Mouse (Mus musculus) frontal cortex, postnatal 36 days (tissue): ENCODE data around the gene Zfp36l3.
"Not testable (repeated sequence)": the region's sequence is repeated elsewhere in the genome, so short reads cannot be mapped to it uniquely, and the experiment has no call there.

ENCODE experiments used
- DNase-seq, 2 experiments: peaks; one replicate each; pipeline ENCODE4 v3.0.0; 2022; ENCODE audit warnings: low spot score in 2 of 2

Zfp36l3 gene

DNA sequence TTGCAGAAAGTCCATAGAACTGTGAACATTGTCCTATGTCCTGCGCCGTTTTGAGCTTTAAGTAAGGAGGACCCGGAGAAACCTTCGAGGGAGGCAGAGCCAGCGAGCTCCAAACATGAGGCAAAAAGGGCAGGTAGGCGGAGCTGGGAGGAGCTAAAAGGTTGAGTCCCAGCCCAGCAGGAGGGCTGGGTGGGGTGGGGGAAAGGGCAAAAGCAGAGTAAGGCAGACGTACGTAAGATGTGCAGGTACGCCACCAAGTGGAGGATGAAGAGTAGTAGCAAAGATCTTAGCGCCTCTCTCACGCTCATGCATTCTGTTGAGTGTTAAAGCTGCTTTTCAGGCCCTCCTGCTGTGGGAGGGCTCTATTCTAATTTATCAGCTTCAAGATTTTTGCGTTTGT lies at the start of gene Zfp36l3:
TSS of gene Zfp36l3 (minus strand) at position 119 of the 400 bp plus-strand sequence.
- no peak for DNase-seq

GRCm38 (mm10) chrX:53799074-53799473 lies 22.9 kb upstream of the Zfp36l3 start:
- peak in 1 of 2 experiments; percentile 2 for DNase-seq

DNA sequence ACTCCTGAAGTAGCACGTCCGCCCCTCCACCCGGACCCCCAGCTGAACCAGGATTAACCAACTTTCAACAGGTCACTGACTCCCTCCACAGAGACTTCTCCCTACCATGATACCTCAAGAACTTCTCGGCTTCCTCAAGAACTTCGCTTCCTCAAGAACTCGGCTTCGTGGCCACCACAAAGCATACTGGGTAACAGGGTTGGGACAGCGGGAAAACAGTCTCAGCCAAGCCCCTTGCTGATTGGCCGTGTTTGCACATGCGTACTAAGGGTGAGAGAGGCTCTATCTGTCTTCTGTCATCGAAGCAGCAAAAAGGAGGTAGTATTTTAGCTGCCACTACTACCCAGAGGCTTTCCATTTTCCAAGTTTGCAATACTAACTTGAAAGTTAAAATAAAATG lies 21.3 kb upstream of the Zfp36l3 start, which contains the start of gene Xlr:
TSS of gene Xlr (minus strand) at position 188 of the 400 bp plus-strand sequence.
- not testable (repeated sequence) for DNase-seq

DNA sequence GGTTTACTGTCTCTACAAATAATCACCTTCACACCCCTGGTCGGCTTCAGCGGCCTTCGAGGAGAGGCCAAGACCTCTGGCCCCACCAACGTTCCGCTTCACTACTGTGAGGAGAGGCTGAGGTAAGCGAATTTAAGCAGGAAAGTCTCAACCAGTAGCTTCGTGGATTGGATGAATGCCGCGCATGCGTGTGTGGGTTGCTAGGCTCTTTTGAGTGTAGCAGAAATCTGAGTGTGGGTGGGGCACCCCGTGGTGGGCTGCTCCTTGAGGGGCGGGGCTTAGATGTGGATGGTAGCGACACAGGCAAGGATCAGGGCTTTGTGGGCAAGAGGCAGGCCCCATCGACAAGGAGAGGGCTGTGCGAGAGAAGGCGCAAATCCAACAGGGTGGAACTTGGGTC lies 18.5 kb downstream of the Zfp36l3 start, which contains the start of gene 1700013H16Rik:
TSS of gene 1700013H16Rik (minus strand) at position 96 of the 400 bp plus-strand sequence.
- no peak for DNase-seq

GRCm38 (mm10) chrX:53752851-53753250 lies 23.3 kb downstream of the Zfp36l3 start:
- DNase-seq = no peak

DNA sequence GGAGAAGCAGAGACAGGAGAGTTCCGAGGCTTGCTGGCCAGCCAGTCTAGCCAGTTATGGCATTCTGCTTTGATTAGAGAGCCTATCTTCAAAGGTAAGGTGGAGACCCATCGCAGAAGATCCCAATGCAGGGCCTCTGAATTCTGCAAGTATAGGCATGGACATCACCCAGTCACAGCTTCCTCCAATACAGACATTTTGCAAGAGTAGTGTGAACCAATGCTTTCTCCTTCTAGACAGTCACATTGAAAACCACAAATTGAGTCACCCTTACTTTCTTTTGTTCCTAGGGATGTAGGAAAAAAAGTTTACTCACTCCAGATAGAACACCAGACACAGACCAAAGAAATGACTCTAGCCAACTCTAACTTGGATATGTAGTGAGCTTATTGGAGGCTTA lies 47.2 kb downstream of the Zfp36l3 start:
- no peak for DNase-seq

DNA sequence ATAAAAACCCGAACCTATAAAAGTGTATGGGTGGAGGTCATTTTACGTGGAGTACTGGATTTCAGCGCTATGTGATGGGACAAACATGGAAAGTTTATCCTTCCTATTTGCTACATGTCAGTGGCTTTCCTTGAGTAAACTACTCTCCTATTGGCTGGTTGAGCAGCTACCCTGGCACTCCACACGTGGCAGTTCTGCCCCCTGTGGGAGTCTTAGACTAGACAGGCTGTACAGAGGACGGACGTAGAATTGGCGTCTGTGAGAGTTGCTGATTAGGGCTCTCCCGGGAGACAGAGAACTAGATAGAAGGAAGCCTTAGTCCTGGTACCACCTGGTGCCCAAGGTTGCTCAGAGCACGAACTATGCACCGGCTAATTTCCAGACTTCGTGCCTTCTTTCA lies 51.6 kb downstream of the Zfp36l3 start, which contains the start of gene 4930502E18Rik:
TSS of gene 4930502E18Rik (plus strand) at position 231 of the 400 bp plus-strand sequence.
- DNase-seq = no peak
